Mouse (Mus musculus) liver, adult 2 months (tissue): ENCODE measurements around the gene Ap4s1.

ENCODE experiments used
- CTCF ChIP-seq: fragments of 200-500 bp; IDR thresholded peaks from 2 replicates; pipeline ENCODE4 v1.5.1; 2011; ENCODE audit warnings: low read depth, low read length, control low read depth
- POLR2A ChIP-seq: fragments of 200-500 bp; IDR thresholded peaks from 2 replicates; pipeline ENCODE4 v1.6.1; 2011; ENCODE audit warnings: low read length, control low read depth; ENCODE audit not compliant: insufficient read depth; ENCODE audit errors: extremely low read depth

DNA sequence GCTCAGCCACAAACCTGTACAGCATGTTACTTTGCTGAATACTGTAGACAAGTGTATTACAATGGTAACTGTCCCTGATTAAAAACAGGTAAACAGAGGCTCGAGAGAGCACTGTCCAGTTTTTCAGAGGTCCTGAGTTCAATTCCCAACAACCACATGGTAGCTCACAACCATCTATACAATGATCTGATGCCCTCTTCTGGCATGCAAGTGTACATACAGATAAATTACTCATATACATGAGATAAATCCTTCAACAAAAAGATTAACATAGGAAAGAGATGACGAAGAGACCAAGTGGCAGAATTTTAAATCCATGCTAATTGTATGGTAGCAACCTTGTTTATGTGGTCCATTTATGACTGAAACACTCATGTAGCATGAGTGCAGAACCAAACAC is 56.5 kb downstream of the Ap4s1 start:
- no peak for TF ChIP-seq CTCF
- no peak for TF ChIP-seq POLR2A
